Mouse (Mus musculus): Measurements from ENCODE around the gene Pcolce. TPM values are rescaled to one million over a fixed set of nuclear protein-coding genes. Genes with fewer than 3 reads are reported as not detected.

Pcolce gene
- polyA plus RNA-seq, 1 experiment from 2014 or later, result 10.5 TPM

- no peak overlapping the region for H3K4me3 ChIP-seq (replicated peaks)
- no peaks in the 10 kb centered on the region for H3K9me3 ChIP-seq
- no peak overlapping the region for H3K27ac ChIP-seq
- ATAC-seq, result no peak
- WGBS, result 9% methylated on average over 26 of the region's 26 CpGs
- H3K4me1 ChIP-seq (replicated peaks), result peaks cover 48% of the 10 kb centered on the region
- H3K4me2 ChIP-seq (replicated peaks), result peak overlapping the region; percentile 36
- peaks cover 29% of the 10 kb centered on the region for H3K27me3 ChIP-seq
- H3K36me3 ChIP-seq, result no peaks in the 10 kb centered on the region
- H3K9ac ChIP-seq (replicated peaks), result peak overlapping the region; percentile 39
These were observed 5.5 kb downstream of the Pcolce start for GRCm38 (mm10) chr5:137607860-137608653.

GRCm38 (mm10) chr5:137601365-137601729, 12.2 kb downstream of the Pcolce start:
- Histone ChIP-seq H3K9ac (replicated peaks) (peak overlapping the region; percentile 63), H3K27ac (no peak overlapping the region), H3K4me3 (replicated peaks) (peak overlapping the region; percentile 69), H3K27me3 (no peaks in the 10 kb centered on the region), H3K4me1 (replicated peaks) (peaks cover 42% of the 10 kb centered on the region), H3K36me3 (peaks cover 15% of the 10 kb centered on the region), H3K4me2 (replicated peaks) (peak overlapping the region; percentile 87), H3K9me3 (no peaks in the 10 kb centered on the region)
- under 1% methylated on average over 22 of the region's 22 CpGs for WGBS
- no peak for ATAC-seq

GRCm38 (mm10) chr5:137600619-137601364, 12.8 kb downstream of the Pcolce start, which contains the start of gene Mospd3:
Gene Mospd3, minus strand, starts transcription at chr5:137601058.
- peak; percentile 96 for ATAC-seq
- H3K36me3 ChIP-seq, result peaks cover 15% of the 10 kb centered on the region
- peak within 1 kb of the TSS; percentile 69 for H3K4me3 ChIP-seq (replicated peaks)
- H3K9ac ChIP-seq (replicated peaks), result peak within 1 kb of the TSS; percentile 82
- peak within 1 kb of the TSS; percentile 87 for H3K4me2 ChIP-seq (replicated peaks)
- WGBS, result under 1% methylated on average over 41 of the region's 41 CpGs
- H3K27me3 ChIP-seq, result no peaks in the 10 kb centered on the region
- peaks cover 42% of the 10 kb centered on the region for H3K4me1 ChIP-seq (replicated peaks)
- H3K9me3 ChIP-seq, result no peaks in the 10 kb centered on the region
- peak within 1 kb of the TSS; percentile 84 for H3K27ac ChIP-seq

GRCm38 (mm10) chr5:137600281-137600618, 13.3 kb downstream of the Pcolce start:
- Histone ChIP-seq H3K4me1 (replicated peaks) (peaks cover 42% of the 10 kb centered on the region), H3K36me3 (peaks cover 15% of the 10 kb centered on the region), H3K9ac (replicated peaks) (peak overlapping the region; percentile 82), H3K4me3 (replicated peaks) (peak overlapping the region; percentile 69), H3K27ac (peak overlapping the region; percentile 84), H3K4me2 (replicated peaks) (peak overlapping the region; percentile 87), H3K9me3 (no peaks in the 10 kb centered on the region), H3K27me3 (no peaks in the 10 kb centered on the region)
- ATAC-seq, result no peak; the same call in 1 of the 2 replicates
- 2% methylated on average over 19 of the region's 19 CpGs for WGBS

GRCm38 (mm10) chr5:137599600-137599999, 14.0 kb downstream of the Pcolce start:
- ATAC-seq, result no peak
- Histone ChIP-seq H3K9ac (replicated peaks) (peak overlapping the region; percentile 82), H3K9me3 (no peaks in the 10 kb centered on the region), H3K4me2 (replicated peaks) (peak overlapping the region; percentile 87), H3K4me3 (replicated peaks) (peak overlapping the region; percentile 69), H3K4me1 (replicated peaks) (peaks cover 42% of the 10 kb centered on the region), H3K27ac (peak overlapping the region; percentile 84; the same call in 1 of the 2 replicates), H3K27me3 (no peaks in the 10 kb centered on the region), H3K36me3 (peaks cover 15% of the 10 kb centered on the region)
- 61% methylated on average over 9 of the region's 9 CpGs for WGBS

- H3K4me2 ChIP-seq (replicated peaks), result no peak overlapping the region
- no peaks in the 10 kb centered on the region for H3K27me3 ChIP-seq
- no peak for ATAC-seq
- H3K36me3 ChIP-seq, result peaks cover 15% of the 10 kb centered on the region
- H3K9ac ChIP-seq (replicated peaks), result no peak overlapping the region
- H3K9me3 ChIP-seq, result no peaks in the 10 kb centered on the region
- peaks cover 34% of the 10 kb centered on the region for H3K4me1 ChIP-seq (replicated peaks)
- no peak overlapping the region for H3K4me3 ChIP-seq (replicated peaks)
- 92% methylated on average over 2 of the region's 2 CpGs for WGBS
- H3K27ac ChIP-seq, result no peak overlapping the region
These were observed 15.3 kb downstream of the Pcolce start for GRCm38 (mm10) chr5:137598100-137598826.

GRCm38 (mm10) chr5:137597625-137598024, 16.0 kb downstream of the Pcolce start:
- Histone ChIP-seq H3K27me3 (no peaks in the 10 kb centered on the region), H3K36me3 (peaks cover 15% of the 10 kb centered on the region), H3K27ac (no peak overlapping the region), H3K4me1 (replicated peaks) (peaks cover 27% of the 10 kb centered on the region), H3K9ac (replicated peaks) (no peak overlapping the region), H3K9me3 (no peaks in the 10 kb centered on the region), H3K4me2 (replicated peaks) (no peak overlapping the region), H3K4me3 (replicated peaks) (no peak overlapping the region)
- 95% methylated on average over 6 of the region's 6 CpGs for WGBS
- no peak for ATAC-seq

- H3K4me2 ChIP-seq (replicated peaks), result peak overlapping the region; percentile 38
- 32% methylated on average over 30 of the region's 30 CpGs for WGBS
- peaks cover 18% of the 10 kb centered on the region for H3K4me1 ChIP-seq (replicated peaks)
- no peaks in the 10 kb centered on the region for H3K9me3 ChIP-seq
- peaks cover 15% of the 10 kb centered on the region for H3K36me3 ChIP-seq
- ATAC-seq, result no peak
- H3K9ac ChIP-seq (replicated peaks), result no peak overlapping the region
- H3K4me3 ChIP-seq (replicated peaks), result 0 out of 2 replicates have a peak overlapping the region, but pooled peaks have one; percentile 15
- H3K27ac ChIP-seq, result no peak overlapping the region
- H3K27me3 ChIP-seq, result no peaks in the 10 kb centered on the region
These were observed 16.9 kb downstream of the Pcolce start for GRCm38 (mm10) chr5:137596601-137597261.

GRCm38 (mm10) chr5:137595921-137596320, 17.7 kb downstream of the Pcolce start:
- Histone ChIP-seq H3K4me3 (replicated peaks) (no peak overlapping the region), H3K9me3 (no peaks in the 10 kb centered on the region), H3K27ac (no peak overlapping the region), H3K27me3 (no peaks in the 10 kb centered on the region), H3K4me2 (replicated peaks) (no peak overlapping the region), H3K36me3 (peaks cover 15% of the 10 kb centered on the region), H3K9ac (replicated peaks) (no peak overlapping the region), H3K4me1 (replicated peaks) (peaks cover 14% of the 10 kb centered on the region)
- 68% methylated on average over 7 of the region's 7 CpGs for WGBS
- no peak for ATAC-seq

- Histone ChIP-seq H3K9ac (replicated peaks) (no peak overlapping the region), H3K27me3 (no peaks in the 10 kb centered on the region), H3K36me3 (no peaks in the 10 kb centered on the region), H3K4me1 (replicated peaks) (no peaks in the 10 kb centered on the region), H3K9me3 (no peaks in the 10 kb centered on the region), H3K4me3 (replicated peaks) (no peak overlapping the region), H3K27ac (no peak overlapping the region), H3K4me2 (replicated peaks) (no peak overlapping the region)
- 81% methylated on average over 5 of the region's 5 CpGs for WGBS
- no peak for ATAC-seq
These were observed 23.1 kb downstream of the Pcolce start for GRCm38 (mm10) chr5:137590507-137590906.

GRCm38 (mm10) chr5:137584976-137585375, 28.6 kb downstream of the Pcolce start:
- peaks cover 17% of the 10 kb centered on the region for H3K4me1 ChIP-seq (replicated peaks)
- H3K36me3 ChIP-seq, result no peaks in the 10 kb centered on the region
- H3K4me3 ChIP-seq (replicated peaks), result no peak overlapping the region
- no peak overlapping the region for H3K27ac ChIP-seq
- H3K9me3 ChIP-seq, result no peaks in the 10 kb centered on the region
- H3K9ac ChIP-seq (replicated peaks), result no peak overlapping the region
- no peak for ATAC-seq
- peaks cover 13% of the 10 kb centered on the region for H3K27me3 ChIP-seq
- no peak overlapping the region for H3K4me2 ChIP-seq (replicated peaks)
- 37% methylated on average over 8 of the region's 8 CpGs for WGBS
